Mouse (Mus musculus): ENCODE measurements around the gene Srsf4. TPM values are rescaled to one million over a fixed set of nuclear protein-coding genes. Genes with fewer than 3 reads are reported as not detected.

The Srsf4 gene
- polyA plus RNA-seq, 1 experiment: 40.1 TPM

DNA sequence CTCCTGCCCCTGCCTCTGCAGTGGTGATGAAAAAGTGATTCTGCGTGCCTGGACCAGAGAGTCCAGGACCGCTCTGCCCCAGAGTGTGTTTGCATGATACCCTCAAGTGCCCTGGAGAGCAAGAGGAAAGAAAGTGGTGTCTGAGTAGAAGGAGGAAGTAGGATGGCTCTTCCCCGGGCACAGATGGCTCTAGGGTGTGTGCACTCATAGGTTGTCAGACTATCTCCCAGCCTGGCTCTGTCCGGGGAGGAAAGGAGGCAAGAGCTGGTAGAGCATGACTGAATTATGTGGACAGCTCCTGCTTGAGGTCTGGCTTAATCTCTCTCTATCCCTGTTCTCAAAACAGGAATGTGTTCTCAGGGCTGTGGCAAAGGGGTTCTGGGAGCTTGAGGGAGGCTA, 12.1 kb upstream of the Srsf4 start:
- 73% methylated on average over 4 of the region's 4 CpGs for WGBS
- DNase-seq (ENCODE audit: low read depth, low spot score): no peak

DNA sequence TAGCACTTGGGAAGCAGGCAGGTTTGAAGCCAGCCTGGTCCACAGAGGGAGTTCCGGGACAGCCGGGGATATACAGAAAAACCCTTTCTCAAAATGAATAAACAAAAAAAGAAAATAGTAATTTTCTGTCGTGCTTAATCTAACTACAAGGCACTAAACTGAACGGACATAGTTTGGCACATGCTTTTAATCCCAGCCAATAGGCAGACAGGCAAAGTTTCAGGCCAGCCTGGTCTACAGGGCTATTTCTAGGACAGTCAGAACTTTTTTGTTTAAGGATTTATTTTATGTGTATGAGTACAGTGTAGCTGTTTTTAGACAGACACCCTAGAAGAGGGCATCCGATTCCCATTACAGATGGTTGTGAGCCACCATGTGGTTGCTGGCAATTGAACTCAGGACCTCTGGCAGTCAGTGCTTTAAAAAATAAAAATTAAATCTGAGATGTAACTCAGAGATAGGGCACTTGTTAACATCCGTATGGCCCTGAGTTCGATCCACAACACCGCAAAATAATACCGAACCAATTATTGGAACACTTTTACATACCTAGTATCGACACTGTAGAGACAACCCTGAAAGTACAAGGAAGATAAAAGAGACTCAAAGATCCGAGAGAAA, 635 bp upstream of the Srsf4 start:
- 3% methylated on average over 11 of the region's 11 CpGs for WGBS
- no peak for DNase-seq (ENCODE audit: low read depth, low spot score)

DNA sequence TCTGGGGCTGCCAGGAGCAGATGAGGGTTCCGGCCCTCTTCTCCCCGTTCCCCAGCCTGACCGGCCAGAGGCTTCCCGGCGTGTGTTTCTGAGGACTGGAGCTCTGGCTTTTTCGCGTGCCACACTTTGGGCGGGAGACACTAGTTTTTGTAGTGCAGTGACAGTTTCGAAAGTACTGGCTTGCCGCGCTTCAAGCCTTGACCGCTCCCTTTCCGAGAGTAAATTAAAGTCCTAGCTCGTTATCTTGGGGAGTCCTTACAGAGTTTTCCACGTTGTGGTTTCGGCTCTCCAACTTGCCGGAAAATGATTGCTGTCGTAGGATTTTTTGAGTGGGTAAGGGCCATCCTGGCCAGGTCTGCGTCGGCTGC, 736 bp downstream of the Srsf4 start:
- no peak for DNase-seq (ENCODE audit: low read depth, low spot score)
- WGBS: 1% methylated on average over 20 of the region's 20 CpGs

DNA sequence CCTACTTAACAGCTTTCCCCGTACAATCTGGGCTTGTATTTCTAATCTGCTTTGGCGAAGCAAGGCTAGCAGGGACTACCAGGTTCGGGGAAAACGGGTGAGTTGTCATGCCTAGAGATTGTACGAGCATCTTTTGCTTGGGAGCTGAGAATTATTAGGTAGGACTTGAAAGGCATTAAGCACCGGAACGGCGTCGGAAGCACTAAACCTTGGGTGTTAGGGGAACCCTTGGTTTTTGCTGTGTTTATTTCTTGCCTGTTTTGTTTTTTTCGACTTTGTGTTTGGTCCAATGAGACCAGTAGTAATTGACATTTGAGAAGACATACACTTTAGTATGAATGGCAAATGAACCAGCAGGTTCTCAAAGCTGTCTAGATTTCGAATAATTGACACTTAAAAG, 1.1 kb downstream of the Srsf4 start:
- DNase-seq (ENCODE audit: low read depth, low spot score): no peak
- WGBS: under 1% methylated on average over 11 of the region's 11 CpGs

DNA sequence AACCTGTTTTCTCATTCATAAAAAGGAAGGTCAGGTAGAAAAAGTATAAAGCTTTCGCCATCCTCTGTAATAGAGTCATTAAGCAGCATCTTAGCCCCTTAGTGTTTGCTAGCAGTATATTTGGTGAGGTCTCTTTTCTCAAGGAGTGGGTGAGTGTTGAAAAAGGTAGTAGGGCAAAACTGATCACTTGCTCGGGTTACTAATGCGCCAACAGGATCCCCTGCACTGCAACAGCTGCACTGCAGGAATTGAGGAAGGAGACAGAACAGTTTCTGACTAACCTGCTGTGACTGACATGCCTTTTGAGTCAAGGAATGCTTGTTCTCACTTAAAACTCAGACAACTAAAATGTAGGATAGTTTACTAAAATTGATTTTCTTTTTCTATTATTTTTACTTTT, 1.8 kb downstream of the Srsf4 start:
- DNase-seq (ENCODE audit: low read depth, low spot score): no peak
- 18% methylated on average over 3 of the region's 3 CpGs for WGBS

DNA sequence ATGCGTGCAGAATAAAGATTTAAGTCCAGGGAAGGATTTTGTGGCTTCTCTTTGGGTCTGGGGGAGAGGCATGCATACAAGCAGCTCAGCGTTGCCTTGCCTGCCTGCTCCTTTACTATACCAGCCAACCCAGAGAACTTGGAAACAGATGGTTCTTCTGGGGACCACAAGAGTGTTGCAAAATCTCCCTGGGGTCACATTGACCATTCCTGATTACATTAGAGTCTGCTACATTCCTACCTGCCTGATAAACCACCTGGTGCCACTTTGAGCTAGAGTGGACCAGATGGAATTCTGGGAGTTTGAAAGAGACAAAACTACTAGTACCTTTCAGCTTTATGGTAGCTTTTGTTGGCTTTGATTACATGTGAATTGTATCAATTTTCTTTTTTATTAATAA, 3.4 kb downstream of the Srsf4 start:
- WGBS: 58% methylated on average over 2 of the region's 2 CpGs
- DNase-seq (ENCODE audit: low read depth, low spot score): no peak

DNA sequence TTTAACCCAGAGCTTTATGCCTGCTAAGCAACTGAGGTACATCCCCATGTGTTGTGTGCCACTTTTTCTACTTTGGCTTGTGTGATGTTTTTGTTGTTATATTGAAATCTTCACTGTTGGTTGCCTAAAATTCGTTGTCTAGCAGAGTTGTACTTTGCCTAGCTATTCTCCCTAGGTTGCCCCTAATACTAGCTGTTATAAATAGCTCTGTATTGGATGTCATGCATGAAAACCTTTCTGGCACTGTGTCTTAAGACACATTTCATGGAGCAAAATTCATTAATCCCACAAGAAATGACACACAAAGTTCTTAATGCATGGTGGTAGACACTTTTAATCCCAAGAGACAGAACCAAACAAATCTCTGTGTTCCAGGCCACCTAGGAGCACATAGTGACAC, 6.3 kb downstream of the Srsf4 start:
- DNase-seq (ENCODE audit: low read depth, low spot score): no peak
- 35% methylated on average over 1 of the region's 1 CpGs for WGBS

DNA sequence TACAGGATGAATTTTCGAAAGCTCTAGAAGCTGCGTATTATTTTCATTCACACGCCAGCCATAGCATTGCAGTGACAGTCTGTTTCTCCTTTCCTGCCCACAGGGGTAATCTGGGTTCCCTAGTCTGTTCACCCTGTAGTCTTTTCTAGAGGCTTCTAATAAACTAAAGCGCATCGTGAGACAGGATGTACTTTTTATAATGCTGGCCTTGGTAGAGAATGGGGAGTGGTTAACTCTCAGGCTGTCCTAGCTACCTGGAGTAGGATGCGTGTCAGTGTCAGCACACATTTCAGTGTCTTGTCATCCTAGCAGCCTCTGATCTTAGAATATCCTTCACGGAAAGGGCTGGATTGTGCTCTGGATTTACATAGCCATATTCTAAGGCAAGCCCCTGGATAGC, 7.9 kb downstream of the Srsf4 start:
- WGBS: 55% methylated on average over 7 of the region's 7 CpGs
- no peak for DNase-seq (ENCODE audit: low read depth, low spot score)

DNA sequence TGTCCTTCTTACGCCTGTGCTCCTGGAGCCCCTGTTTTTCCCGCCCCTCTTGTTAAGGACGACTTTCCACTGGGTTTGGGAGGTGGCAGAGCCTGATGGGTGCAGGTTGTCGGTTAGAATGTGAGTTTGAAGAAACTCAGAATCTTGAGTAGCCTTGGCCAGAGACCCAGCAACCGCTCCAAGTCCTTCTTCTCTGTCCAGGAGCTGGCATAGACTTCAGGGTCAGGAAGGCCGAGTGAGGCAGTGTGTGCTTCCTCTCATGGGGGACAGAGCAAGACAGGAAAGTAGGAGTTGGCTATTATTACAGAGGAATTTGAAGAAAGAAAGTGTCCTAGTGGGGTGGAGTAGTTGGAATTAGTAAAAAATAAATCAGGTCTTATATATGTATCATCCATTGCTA, 10.2 kb downstream of the Srsf4 start:
- 52% methylated on average over 6 of the region's 6 CpGs for WGBS
- no peak for DNase-seq (ENCODE audit: low read depth, low spot score)

DNA sequence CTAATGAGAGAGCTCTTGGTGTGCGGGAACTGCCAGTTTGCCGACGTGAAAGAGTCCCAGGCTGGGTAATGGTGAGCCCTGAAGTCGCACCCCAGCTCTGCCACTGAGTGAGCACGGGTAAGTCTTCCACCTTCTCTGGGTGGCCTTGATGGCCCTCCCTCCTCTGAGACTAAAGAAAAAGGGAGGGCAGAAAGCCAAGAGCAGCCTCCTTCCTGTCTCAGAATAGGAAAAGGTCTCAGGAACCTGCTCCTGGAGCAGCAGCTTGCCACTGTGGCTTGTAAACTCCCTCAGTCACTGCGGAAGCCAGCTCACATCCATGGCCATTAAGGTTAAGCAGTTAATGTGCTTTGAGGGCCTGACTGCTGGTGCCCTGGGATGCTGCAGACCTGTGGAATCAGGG, 12.0 kb downstream of the Srsf4 start:
- no peak for DNase-seq (ENCODE audit: low read depth, low spot score)
- WGBS: 60% methylated on average over 6 of the region's 6 CpGs

DNA sequence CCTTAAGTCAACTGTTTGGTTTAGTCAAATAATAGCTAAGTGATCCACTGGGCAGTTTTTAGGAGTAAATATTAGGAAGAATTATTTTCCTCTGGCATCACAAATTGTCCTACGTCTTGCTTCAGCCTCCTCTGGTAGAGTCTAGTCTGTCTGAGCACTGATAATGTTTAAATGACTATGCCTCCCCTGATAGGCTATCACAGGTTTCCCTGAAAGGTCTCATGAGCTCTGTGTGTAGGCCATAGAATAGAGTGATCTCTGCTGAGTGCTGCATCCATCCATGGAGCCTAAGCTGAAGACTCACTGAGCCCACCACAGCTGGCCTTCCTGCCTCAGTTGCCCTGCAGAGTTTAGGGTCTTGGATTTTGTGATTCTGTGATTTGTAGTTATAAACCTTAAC, 15.1 kb downstream of the Srsf4 start:
- no peak for DNase-seq (ENCODE audit: low read depth, low spot score)
- WGBS: 66% methylated on average over 1 of the region's 1 CpGs

DNA sequence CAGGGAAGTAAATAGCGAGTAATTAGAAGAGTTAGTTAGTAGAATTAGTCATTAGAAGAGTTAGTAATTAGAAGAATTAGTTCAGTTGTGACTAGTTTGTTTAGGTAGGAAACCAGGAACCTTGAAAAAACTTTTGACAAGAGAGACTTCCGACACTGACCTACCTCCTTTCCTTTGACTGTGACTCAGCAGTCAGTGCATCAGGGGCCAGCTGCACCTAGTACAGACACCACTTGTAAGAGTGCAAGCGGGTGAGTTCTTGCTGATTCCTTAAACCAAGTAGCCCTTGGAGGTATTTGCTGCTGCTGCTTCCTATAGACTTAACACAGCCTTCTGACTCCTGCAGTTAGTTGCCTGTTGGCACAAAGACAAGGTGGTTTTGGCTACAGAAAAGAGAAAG, 17.3 kb downstream of the Srsf4 start:
- 66% methylated on average over 3 of the region's 3 CpGs for WGBS
- no peak for DNase-seq (ENCODE audit: low read depth, low spot score)

DNA sequence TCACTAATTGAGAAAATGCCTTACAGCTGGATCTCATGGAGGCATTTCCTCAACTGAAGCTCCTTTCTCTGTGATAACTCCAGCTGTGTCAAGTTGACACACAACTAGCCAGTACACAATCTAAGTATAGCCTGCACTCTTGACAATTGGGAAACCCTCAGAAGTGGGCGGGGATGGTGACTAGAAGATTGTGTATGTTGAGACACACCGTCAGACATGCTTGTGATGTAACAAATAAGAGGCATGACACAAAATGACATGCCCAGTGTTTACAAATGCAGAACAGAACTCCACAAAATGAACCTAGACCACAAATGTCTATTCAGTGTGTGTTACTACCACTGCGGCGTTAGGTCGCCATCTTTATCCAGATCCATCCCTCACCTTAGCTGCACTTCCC, 23.7 kb downstream of the Srsf4 start:
- 89% methylated on average over 5 of the region's 5 CpGs for WGBS

DNA sequence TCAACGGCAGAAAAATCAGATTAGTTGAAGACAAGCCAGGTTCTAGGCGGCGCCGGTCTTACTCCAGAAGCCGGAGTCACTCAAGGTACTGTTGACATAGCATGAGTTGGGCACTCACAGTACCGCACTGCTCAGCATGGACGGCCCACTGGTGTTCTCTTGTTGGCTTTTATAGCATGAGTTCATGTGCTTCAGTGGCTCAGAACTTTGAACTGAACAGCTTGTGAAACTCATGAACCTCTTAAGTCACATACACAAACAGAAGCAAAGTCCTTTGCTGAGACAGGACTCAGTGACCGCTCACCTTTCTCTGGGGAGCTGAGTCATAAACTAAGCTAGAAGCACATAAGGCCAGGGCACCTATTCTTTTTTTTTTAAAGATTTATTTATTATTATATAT, 24.4 kb downstream of the Srsf4 start:
- WGBS: 45% methylated on average over 8 of the region's 8 CpGs
- peak; percentile 79 for DNase-seq (ENCODE audit: low read depth, low spot score)

More for the DNA sequence above, 23.7 kb downstream of the Srsf4 start:
- DNase-seq (ENCODE audit: low read depth, low spot score): no peak

DNA sequence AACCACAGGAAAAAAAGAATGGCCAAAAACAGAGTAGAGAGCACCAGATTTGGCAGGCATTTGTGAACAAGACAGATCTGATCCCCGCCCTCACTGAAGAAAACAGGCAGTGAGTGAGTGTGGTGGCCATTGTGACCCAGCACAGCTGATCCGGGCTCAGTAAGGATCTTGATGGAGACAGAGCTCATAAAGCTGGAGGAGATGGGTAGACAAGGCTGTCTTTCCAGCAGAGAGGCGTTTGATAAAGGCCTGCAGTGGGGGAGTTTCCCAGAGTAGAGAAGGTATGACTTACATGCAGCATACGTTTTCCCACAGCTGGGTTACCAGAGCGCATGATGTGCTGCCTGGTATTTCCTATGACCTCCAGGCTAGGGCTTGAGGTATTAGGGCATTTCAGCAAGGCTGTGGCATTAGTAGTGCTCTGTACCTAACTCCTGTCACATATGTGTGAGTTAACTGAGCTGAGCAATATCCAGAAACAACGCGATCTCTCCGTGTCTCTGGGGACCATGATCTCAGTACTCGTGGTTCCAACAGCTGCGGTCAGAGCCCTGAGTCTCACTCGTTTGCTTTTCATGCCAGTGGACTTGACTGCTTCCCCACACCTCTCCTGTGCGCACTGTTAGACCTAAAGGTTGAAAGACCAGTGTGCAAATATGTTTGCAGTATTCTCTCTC, 25.2 kb downstream of the Srsf4 start:
- WGBS: 80% methylated on average over 12 of the region's 12 CpGs
- no peak for DNase-seq (ENCODE audit: low read depth, low spot score)

DNA sequence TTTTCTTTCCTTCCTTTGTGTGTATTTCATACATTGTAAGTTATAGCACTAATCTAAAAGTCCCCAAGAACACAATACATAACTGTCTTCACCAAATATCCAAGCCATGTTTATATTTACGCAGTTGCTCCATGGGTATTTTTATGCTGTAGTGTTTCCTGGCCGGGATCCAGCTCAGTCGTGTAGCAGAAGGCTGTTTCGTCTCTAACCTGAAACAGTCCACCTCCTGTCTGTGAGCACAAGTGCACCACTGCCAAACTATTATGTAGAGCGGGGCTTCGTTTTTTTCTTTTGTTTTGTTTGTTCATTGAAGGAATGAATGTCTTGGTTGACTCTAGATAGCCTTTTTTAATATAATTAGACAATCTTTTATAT, 25.8 kb downstream of the Srsf4 start:
- 63% methylated on average over 6 of the region's 6 CpGs for WGBS
- no peak for DNase-seq (ENCODE audit: low read depth, low spot score)

DNA sequence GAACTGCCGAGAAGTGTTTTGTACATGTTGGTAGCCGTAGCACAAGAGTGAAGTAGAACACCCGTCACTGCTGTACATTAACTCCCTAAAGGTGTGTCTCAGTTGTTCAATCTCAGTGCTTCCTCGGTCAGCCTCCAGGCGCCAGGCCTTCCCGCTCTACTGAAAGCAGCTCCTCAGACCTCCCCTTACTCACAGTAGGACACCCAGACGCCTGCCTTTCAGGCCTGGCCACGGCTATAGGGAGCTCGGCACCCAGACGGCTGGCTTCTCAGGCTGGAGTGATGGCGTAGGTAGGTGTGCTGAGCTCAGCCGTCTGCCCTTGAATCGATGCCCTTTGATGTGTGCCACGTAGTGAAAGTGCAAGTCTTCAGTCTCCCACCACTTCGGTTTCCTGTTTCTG, 27.7 kb downstream of the Srsf4 start:
- DNase-seq (ENCODE audit: low read depth, low spot score): no peak
- 92% methylated on average over 15 of the region's 15 CpGs for WGBS

DNA sequence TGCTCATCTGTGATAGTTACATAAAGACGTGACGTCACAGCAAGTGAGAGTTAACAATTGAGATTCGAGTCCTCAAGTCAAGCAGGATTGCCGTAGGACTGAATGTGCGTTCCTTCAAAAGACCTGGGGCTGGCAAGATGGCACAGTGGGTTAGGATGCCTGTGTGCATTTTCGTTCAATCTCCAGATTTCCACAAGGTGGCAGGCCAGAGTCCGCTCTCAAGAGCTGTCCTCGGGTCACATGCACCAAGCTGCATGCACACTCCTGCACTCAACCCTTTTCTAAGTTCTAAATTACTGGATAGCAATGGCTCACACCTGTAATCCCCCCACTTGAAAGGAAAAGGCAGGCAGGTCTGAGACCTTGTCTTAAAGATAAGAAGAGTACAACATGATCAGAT, 31.1 kb downstream of the Srsf4 start:
- 52% methylated on average over 8 of the region's 8 CpGs for WGBS
- no peak for DNase-seq (ENCODE audit: low read depth, low spot score)

DNA sequence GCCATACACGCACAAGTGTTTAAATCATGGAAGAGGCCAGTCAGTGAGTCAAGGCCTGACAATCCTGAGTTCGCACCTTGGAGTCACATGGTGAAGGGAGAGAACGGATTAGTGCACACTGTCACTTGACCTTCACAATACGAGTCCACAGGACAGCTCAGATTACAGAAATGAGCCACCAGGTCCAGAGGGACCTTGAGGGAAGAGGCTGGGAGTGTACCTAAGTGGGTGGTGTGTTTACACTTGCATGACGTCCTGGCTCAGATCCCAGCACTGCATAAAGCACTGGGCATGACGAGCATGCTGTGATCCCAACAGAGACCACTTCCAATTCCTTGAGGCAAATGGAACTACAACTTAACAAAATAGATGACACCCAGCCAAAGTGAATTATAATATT, 33.0 kb downstream of the Srsf4 start:
- peak; percentile 65 for DNase-seq (ENCODE audit: low read depth, low spot score)
- WGBS: 19% methylated on average over 6 of the region's 6 CpGs

DNA sequence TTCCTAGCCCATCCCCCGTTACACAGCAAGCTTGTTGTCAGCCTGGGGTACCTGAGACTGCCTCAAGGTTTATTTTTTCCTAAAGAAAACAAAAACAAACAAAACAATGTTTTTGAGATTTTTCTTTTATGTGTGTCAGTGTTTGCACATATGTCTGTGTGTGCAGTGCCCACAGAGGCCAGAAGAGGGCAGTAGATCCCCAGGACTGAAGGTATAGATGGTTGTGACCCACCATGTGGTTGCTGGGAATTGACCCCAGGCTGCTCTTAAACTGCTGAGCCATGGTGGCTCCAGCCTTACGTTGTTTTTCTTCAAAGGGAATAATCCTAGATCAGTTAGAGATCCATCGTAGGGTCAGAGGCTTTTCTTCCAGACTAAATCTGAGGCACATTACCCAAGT, 34.5 kb downstream of the Srsf4 start:
- no peak for DNase-seq (ENCODE audit: low read depth, low spot score)
- 94% methylated on average over 3 of the region's 3 CpGs for WGBS

DNA sequence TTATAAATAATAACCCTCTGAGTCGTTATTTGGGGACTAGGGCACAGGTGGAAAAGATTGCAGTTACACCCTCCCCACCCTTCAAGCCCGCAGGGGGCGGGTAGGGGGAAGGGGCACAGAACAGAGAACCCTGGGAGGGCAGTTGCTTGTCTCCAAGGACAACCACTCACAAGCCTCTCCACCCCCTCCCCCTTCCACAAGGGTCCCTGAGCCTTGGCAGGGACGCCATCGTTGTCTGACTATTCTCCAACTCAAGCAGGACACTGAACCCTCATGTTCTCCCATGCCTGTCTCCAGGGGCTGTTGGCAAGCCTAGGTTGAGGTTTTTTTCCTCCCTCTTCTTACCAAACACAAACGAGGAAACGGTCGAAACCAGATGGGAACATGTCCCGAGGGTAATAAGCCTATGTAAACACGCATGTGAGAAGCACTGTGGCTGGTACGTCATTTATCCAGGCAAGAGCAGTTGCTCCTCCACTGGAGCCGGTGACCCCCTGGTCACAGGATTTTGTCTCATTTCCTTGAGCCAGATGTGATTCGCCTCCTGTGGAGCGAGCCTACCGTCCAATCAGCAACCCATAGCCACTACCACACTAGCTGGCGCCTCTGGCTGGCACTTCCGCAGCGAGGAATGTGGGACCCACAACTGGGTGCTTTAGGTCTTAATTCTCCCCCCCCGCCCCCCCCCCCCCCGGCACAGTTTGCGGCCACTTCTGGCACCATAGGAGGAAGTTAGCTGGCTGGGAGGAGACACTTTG, 37.0 kb downstream of the Srsf4 start:
- 3% methylated on average over 18 of the region's 21 CpGs for WGBS
- no peak for DNase-seq (ENCODE audit: low read depth, low spot score)
